ENCODE assay signal across 7 mouse cellular contexts in the genomic region with DNA sequence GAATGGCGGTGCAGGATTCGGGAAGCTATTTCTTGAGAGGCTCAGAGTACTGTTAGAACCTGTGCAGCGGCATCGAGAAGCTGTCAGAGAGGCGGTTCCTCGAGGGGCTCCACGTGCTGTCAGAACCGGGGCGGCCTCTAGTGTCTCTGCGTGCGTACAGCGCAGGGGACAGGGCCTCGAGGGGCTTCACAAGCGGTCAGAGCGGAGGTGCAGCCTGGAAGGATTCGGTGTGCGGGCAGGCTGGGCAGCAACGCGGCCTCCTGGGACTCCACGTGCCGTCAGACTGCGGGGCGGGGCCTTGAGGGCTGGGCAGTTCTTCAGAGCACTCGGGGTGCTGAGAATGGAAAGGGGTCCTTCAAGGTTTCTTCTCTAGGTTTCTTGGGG. TPM values are rescaled to one million over a fixed set of nuclear protein-coding genes. Genes with fewer than 3 reads are reported as not detected.
DNase-seq lines count a peak whose midpoint lies in the region; ATAC-seq and TF ChIP-seq lines count a peak whose summit lies in the region.

No protein-coding gene starts in this region.

- ATAC-seq in embryonic facial prominence, embryonic 13.5 days (ENCODE audit: insufficient number of reproducible peaks, insufficient read depth, low FRiP score, low TSS enrichment, low read depth) = peak; percentile 66
- peak; percentile 71 for ATAC-seq in intestine, embryonic 16.5 days
- ATAC-seq in midbrain, embryonic 12.5 days (ENCODE audit: low FRiP score, low read depth) = peak; percentile 85

- no peak for TF ChIP-seq POLR2A in lung, adult 2 months (IDR thresholded peaks at IDR 0.05; ENCODE audit: borderline replicate concordance, extremely low read depth, low read depth, low read length)

- H3K36me3 ChIP-seq in embryonic facial prominence, embryonic 13.5 days = no peaks in the 10 kb centered on the region
- no peaks in the 10 kb centered on the region for H3K36me3 ChIP-seq in intestine, embryonic 16.5 days (ENCODE audit: control insufficient read depth, insufficient read depth, low read length)
- no peaks in the 10 kb centered on the region for H3K36me3 ChIP-seq in midbrain, embryonic 12.5 days

- WGBS in lung, adult 2 months = 1% methylated on average over 24 of the region's 24 CpGs
- 0% methylated on average over 24 of the region's 24 CpGs for WGBS in embryonic facial prominence, embryonic 13.5 days
- under 1% methylated on average over 24 of the region's 24 CpGs for WGBS in intestine, embryonic 16.5 days
- WGBS in midbrain, embryonic 12.5 days = under 1% methylated on average over 24 of the region's 24 CpGs

- H3K27ac ChIP-seq in embryonic facial prominence, embryonic 13.5 days = no peak overlapping the region
- H3K27ac ChIP-seq in intestine, embryonic 16.5 days (ENCODE audit: low read length) = no peak overlapping the region
- no peak overlapping the region for H3K27ac ChIP-seq in midbrain, embryonic 12.5 days (replicated peaks)

- no peaks in the 10 kb centered on the region for H3K4me1 ChIP-seq in lung, adult 2 months (ENCODE audit: control insufficient read depth, insufficient read depth, low read length)
- peaks cover 14% of the 10 kb centered on the region for H3K4me1 ChIP-seq in embryonic facial prominence, embryonic 13.5 days
- H3K4me1 ChIP-seq in intestine, embryonic 16.5 days (ENCODE audit: control insufficient read depth, insufficient read depth, low read length) = peaks cover 13% of the 10 kb centered on the region
- peaks cover 11% of the 10 kb centered on the region for H3K4me1 ChIP-seq in midbrain, embryonic 12.5 days

- peak overlapping the region; percentile 68 for H3K4me3 ChIP-seq in lung, adult 2 months (replicated peaks; ENCODE audit: extremely low read depth, low read depth, low read length)
- H3K4me3 ChIP-seq in embryonic facial prominence, embryonic 13.5 days = peak overlapping the region; percentile 66
- peak overlapping the region; percentile 72 for H3K4me3 ChIP-seq in intestine, embryonic 16.5 days (ENCODE audit: low read length)
- H3K4me3 ChIP-seq in midbrain, embryonic 12.5 days = peak overlapping the region; percentile 60

- H3K4me2 ChIP-seq in embryonic facial prominence, embryonic 13.5 days = peak overlapping the region; percentile 92
- H3K4me2 ChIP-seq in intestine, embryonic 16.5 days (ENCODE audit: low read depth, low read length) = peak overlapping the region; percentile 99
- peak overlapping the region; percentile 92 for H3K4me2 ChIP-seq in midbrain, embryonic 12.5 days (replicated peaks)

- TF ChIP-seq CTCF in lung, adult 2 months (IDR thresholded peaks at IDR 0.05; ENCODE audit: insufficient read depth, low read length) = no peak

- H3K9me3 ChIP-seq in embryonic facial prominence, embryonic 13.5 days = no peaks in the 10 kb centered on the region
- H3K9me3 ChIP-seq in intestine, embryonic 16.5 days (ENCODE audit: control insufficient read depth, low read length) = no peaks in the 10 kb centered on the region
- H3K9me3 ChIP-seq in midbrain, embryonic 12.5 days = no peaks in the 10 kb centered on the region

- DNase-seq in lung, adult 2 months = no peak
- no peak for DNase-seq in lung, postnatal 25 days (ENCODE audit: low spot score)
- no peak for DNase-seq in layer of hippocampus, adult 11-12 months (ENCODE audit: low spot score)
- no peak for DNase-seq in cerebellum, adult 18-20 months

- peaks cover 5% of the 10 kb centered on the region; the same call in 1 of the 2 replicates for H3K27me3 ChIP-seq in embryonic facial prominence, embryonic 13.5 days
- H3K27me3 ChIP-seq in intestine, embryonic 16.5 days (replicated peaks; ENCODE audit: control insufficient read depth, insufficient read depth, low read length) = no peaks in the 10 kb centered on the region
- peaks cover 29% of the 10 kb centered on the region for H3K27me3 ChIP-seq in midbrain, embryonic 12.5 days

- H3K9ac ChIP-seq in embryonic facial prominence, embryonic 13.5 days = peak overlapping the region; percentile 59
- H3K9ac ChIP-seq in intestine, embryonic 16.5 days (ENCODE audit: low read depth, low read length) = peak overlapping the region; percentile 66
- H3K9ac ChIP-seq in midbrain, embryonic 12.5 days (replicated peaks) = peak overlapping the region; percentile 43

RNA-seq across cellular contexts. Expression of gene Aph1c, which starts 0.6 kb away (rescaled TPM):
- 1.6 and 4.6 TPM in 2 replicates for polyA plus RNA-seq in lung, adult 2 months (2012; rRNA removed)
- polyA plus RNA-seq in embryonic facial prominence, embryonic 13.5 days (2015; fragmentation: Nextera tagmentation; extraction: Ambion mirVana) = 2.7 and 3.9 TPM in 2 replicates
- 4.5 and 6.2 TPM in 2 replicates for polyA plus RNA-seq in intestine, embryonic 16.5 days (2015; fragmentation: Nextera tagmentation; extraction: Ambion mirVana)
- polyA plus RNA-seq in midbrain, embryonic 12.5 days (2016; fragmentation: Nextera tagmentation; extraction: Ambion mirVana) = 1.3 and 3.0 TPM in 2 replicates

RNA-seq across cellular contexts. Expression of gene Gm10647, which starts 38.2 kb away (rescaled TPM):
- polyA plus RNA-seq in lung, adult 2 months (2012; rRNA removed) = 0.10 and 0.17 TPM in 2 replicates
- polyA plus RNA-seq in embryonic facial prominence, embryonic 13.5 days (2015; fragmentation: Nextera tagmentation; extraction: Ambion mirVana) = 0.96 and 1.3 TPM in 2 replicates
- 0.29 and 0.55 TPM in 2 replicates for polyA plus RNA-seq in intestine, embryonic 16.5 days (2015; fragmentation: Nextera tagmentation; extraction: Ambion mirVana)
- polyA plus RNA-seq in midbrain, embryonic 12.5 days (2016; fragmentation: Nextera tagmentation; extraction: Ambion mirVana) = 0.59 and 1.0 TPM in 2 replicates

RNA-seq across cellular contexts. Expression of gene Aph1b, which starts 39.8 kb away (rescaled TPM):
- 3.4 and 4.6 TPM in 2 replicates for polyA plus RNA-seq in lung, adult 2 months (2012; rRNA removed)
- 10.1 and 10.8 TPM in 2 replicates for polyA plus RNA-seq in embryonic facial prominence, embryonic 13.5 days (2015; fragmentation: Nextera tagmentation; extraction: Ambion mirVana)
- polyA plus RNA-seq in intestine, embryonic 16.5 days (2015; fragmentation: Nextera tagmentation; extraction: Ambion mirVana) = 10.2 and 11.2 TPM in 2 replicates
- polyA plus RNA-seq in midbrain, embryonic 12.5 days (2016; fragmentation: Nextera tagmentation; extraction: Ambion mirVana) = 19.5 and 19.8 TPM in 2 replicates
